Mouse (Mus musculus) layer of hippocampus, postnatal 10 days (tissue): Measurements from ENCODE around the gene Gm45753. TPM values are rescaled to one million over a fixed set of nuclear protein-coding genes. Genes with fewer than 3 reads are reported as not detected.
A peak's percentile ranks its signal among the peaks of the same experiment; 100 is the strongest.

ENCODE experiments used
- DNase-seq, 2 experiments: peaks; one replicate each; pipeline ENCODE4 v3.0.0; 2021; ENCODE audit warnings: low spot score in 2 of 2
- total RNA-seq, 2 experiments: library from RNA; stranded (reverse); gene quantifications; 2 replicates each; pipeline ENCODE4 v1.2.3; 2021

Gm45753 gene
- total RNA-seq, 2 experiments from 2014 or later: not detected

DNA sequence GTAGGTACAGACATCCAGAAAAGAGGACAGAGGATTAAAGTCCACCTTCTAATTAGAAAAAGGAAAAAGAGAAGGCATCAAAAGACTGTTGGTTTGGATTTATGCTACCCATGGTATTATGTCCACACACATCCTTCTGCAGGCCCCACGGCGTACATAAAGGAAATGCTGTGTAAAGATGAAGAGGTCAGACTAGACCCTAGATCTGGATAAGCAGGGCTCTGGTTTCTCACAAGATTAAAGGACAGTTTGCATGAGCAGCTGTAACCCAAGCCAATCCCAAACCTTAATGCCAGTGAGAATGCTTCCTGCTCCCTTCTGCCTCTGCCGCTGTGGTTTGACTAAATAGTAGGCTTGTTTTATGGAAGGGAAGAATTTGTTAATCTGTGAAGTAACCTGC, 30.8 kb downstream of the Gm45753 start:
- no peak for DNase-seq

DNA sequence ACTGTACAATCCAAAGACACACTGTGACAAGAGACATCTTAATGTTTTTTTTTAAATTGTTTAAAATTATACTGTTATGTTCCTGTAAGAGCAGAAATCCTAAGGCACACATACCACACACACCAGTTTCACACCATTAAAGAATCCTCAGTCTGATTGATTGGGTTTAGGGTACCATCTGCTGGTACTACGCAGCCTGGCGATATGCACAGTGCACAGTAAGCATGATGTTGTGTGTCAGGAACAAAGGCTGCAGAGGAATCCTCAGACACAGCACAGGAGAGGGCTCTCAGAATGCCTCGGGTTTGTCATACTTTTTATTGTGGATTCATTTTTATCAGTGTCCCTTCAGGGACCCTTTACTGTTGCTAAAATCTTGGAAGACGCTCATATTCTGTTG, 33.9 kb downstream of the Gm45753 start:
- no peak for DNase-seq

DNA sequence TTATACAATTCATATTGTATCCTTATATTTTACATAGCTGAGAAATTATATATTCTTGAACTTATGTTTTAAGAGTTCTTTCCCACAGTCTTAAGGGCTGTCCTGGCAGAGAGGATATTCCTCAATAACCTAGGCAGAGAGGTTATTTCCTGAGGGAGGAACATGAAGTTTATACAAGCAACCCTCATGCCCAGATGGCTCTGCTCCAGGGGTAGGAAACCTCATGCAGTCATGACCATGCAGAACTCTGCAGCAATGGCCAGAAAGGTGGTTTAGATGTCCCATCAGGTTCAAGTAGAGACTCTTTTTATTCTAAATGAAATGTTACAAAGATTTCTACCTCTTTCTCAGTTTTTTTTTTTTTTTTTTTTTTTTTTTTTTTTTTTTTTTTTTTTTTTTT, 39.2 kb downstream of the Gm45753 start:
- DNase-seq: no peak

DNA sequence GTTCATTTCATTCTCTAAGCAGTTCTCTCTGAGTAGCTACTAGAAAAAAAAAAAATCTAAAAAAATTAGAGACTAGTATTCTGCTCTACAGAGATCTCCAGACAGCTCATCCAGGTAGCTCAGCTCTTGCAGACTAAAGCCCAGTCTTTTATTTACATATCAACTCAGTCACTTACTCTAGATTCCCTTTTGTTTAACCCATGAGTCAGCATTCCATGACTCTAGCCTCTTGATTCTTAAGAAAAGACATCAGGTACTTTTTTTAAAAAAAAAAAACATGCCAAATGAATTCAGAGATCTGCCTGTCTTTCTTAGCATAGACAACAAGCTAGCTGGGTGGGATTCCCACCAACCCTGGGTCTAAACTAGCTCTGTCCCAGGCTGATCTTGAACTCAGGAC, 39.8 kb downstream of the Gm45753 start:
- no peak for DNase-seq

DNA sequence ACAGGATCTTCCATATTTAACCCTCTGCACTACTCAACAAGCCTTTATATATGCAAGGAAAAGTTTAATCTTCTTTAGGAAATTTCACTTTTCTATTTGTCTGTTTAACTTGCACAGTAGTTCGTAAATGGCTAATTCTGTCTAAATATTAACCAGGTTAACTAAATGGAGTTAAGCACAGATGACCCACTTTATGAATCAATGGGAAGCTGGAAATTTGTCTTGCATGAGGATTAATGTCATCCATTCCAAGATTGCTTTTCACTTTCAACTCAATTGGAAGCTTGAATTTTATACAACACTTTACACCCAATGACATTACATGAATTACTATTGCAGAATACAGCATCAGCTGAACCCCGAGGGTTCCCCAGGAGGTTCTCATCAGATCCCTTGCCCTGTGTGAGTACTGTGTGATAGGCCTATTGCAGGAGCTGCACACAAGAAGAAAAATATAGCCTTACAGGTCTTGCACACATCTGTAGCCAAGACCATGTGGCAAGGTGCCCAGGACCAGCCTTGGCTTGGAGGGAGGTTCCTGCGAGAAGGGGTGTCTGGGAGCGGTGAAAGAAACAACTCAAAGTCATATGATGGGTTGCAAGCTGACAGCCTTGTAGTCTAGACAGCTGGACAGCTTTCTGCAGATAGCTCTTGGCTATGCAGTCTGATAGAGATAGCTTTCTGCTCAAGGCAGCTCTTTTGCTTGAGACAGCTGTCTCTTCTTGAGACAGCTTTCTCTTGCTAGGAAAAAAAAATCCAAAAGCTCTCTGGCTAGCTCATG, 40.5 kb downstream of the Gm45753 start:
- no peak for DNase-seq

DNA sequence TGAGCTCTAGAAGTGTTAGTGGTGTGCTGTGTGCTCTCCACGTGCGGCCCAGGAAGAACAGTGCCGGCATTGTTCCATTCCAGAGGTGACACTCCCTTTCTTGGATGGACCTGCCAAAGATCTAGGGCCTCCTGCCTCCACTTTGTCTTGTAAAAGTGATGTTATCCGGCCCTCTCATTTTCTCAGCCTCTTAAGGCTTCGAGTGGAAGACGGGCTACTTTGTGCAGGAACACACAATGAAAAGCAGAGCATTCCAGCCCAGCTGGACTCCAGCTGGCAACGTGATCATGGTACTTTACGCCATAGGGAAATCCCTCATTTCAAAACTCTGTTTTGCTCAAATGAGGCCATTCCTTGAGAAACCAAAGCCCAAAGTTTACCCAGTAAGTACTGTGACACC, 41.3 kb downstream of the Gm45753 start:
- DNase-seq: no peak

DNA sequence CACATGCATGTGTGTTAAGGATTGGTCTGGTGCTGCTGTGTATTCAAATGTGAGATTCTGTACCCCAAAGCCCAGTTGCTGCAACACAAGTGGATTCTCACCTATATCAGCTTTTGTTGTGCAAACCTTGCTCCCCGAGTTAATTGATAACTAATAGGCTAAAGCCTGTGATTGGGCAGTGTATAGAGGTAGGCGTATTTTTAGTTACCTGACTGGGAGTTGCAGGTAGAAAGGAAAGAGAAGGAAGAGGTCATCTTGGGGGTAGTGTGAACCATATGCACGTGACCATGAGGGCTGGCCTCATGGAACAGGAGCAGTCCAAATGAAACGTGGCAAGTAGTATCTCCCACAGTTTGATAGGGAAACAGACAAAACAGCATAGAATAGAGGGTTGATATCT, 43.3 kb downstream of the Gm45753 start:
- DNase-seq: no peak

DNA sequence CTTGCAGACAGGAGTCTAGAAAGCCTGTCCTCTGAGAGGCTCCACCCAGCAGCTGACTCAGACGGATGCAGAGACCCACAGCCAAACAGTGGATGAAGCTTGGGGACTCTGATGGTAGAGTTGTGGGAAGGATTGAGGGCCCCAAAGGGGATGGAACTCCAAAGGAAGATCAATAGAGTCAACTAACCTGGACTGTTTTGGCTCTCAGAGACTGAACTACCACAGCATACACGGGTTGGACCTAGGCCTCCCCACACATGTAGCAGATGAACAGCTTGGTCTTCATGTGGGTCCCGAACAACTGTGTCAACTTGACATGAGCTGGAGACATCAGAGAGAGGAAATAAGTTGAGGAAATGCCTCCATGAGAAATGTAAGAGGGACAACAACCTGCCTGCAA, 45.4 kb downstream of the Gm45753 start:
- DNase-seq: no peak

DNA sequence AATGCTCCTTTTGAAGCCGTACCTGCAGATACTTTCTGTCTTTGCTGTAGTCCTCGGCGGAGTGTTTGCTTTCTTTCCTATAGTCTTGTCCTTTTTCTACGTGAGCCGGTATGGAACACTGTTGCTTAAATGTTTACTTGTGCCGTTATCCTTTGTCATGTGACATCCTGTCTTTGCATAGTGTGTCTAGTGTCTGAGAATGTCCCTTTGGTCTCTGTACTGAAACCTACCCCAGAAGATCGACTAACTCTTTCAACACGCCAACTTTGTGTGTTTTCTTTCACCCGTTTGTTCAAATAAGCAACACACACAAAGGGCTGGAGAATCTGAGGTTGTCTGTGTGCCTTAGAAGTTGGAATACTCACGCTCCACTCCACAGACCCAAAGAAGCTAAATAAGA, 46.3 kb downstream of the Gm45753 start, which contains the start of gene F11:
TSS of gene F11 (minus strand) at position 112 of the 400 bp plus-strand sequence.
- no peak for DNase-seq

DNA sequence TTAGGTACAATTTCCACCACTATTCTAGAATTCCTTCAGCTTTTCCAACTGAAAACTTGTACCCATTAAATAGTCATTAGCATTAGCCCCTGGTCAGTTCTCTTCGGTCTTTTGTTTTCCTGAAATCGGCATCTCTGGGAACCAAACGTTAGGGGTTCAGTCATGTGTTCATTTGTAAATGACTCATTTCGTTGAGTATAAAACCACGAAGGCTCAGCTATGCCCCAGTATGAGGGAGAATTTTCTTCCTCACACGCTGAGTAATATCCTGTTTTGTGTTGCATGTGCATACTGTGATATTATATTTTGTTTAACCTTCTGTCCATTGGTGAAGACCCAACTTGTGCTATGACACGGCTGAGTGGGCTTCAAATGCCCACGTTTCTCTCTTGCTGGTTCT, 49.8 kb downstream of the Gm45753 start:
- DNase-seq: no peak

DNA sequence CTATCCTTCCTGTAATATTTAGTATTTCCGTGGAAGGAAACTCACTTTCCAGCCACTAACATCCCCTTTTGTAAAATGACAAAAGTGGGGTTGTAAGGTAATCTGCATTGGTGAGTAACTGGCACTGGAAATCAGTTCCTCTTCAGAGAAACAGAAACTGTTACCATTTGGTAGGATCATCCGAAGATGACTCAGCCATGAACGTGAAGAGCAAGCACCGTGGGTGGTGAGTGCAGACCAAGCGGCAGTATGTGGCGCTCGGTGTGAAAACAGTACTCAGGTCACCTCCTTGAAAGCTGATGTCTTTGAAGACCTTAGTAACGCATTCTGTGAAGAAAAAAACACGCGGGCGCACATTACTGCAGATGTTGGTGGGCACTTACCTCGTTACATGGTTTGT, 53.2 kb downstream of the Gm45753 start:
- no peak for DNase-seq

DNA sequence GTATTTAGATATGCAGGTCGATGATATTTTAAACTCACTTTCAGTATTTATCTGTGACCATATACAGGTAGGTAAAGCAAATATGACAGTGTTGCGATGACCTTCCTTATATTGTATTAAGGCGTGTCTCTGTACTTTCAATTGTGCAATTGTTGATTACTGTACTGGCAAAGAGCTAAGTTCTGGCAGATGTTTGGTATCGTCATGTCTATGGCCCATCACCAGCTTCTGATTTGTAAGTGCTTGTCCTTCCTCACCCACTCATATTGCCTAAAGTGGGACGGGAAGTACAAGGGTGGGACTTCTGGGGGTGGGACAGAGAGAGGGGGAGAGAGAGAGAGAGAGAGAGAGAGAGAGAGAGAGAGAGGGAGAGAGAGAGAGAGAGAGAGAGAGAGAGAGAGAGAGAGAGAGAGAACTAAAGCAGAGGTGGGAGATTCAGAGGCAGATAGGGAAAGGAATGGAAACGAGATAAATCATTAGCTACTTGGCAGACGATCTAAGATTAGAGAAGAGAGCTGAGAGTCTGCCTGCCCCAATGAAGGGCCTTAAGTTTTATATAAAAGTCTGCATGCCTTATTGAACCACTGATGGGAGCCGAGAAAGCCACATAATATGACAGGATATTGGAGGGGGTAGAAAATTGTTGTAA, 53.9 kb downstream of the Gm45753 start:
- DNase-seq: no peak

DNA sequence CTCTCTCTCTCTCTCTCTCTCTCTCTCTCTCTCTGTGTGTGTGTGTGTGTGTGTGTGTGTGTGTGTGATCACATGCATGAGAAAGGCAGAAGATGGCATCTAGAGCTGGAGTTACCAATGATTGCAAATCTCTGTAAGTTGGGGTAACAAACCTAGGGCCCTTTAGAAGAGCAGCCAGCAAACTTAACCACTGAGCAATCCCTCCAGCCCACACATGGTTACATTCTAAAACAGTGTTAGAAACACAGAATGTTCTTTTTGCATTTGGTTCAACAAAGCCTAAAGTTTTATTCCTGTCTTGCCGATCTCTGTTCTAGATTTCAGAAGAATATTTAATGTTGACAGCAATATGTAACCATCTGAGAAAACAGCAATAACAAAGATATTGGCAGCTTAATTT, 54.7 kb downstream of the Gm45753 start:
- no peak for DNase-seq

DNA sequence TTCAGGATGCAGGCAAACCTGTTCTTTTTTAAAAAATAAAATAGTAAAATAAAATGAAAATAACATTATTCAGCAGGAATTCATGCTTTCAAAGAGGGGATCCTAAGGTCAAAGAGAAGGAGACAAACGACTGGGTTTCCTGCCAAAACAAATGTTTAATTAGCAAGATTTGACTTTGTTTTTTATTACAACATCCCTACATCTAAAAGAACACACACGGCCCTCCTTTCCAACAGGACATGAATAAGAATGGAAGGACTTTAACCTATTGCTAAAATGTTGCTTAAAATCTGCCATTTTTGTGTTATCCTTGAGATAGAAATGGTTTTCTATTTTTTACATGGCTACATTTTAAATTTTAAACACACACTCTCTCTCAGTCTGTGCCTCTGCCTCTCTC, 55.2 kb downstream of the Gm45753 start:
- no peak for DNase-seq

DNA sequence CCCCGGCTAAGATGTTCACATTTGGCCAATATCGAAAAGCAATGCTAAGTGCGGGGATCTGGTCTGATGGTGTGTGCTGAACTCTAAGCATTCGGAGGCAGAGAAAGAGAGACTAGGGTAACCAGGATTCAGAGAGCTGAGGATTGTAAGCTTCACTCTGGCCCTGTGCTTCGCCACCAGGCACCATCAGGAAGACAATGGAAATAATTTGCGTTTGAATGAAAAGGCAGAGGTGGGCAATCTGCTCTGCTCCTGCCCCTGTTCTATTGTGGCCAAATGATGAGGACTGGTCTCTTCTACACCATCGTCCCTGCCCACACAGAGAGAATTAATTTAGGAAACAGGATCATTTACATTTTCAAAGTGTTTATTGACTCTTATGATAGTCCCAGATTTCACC, 62.0 kb downstream of the Gm45753 start:
- DNase-seq: no peak

DNA sequence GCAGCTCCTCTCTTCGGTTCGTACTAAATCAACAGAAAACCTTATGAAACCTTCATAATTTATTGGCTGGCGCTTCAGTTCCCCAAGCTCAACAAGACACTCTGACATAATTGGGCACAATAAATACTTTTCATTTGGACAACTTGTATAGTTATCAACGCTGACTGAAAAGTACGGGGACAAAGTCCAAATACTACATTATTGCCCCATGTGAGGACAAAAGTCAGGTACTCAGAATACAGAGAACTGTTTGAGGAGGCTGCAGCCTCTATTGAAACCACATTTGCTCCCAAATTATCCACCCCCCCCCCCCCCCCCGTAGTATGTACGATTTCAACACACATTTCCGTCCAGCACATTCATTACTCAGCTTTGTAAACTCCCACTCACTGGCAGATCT, 68.9 kb downstream of the Gm45753 start:
- DNase-seq: no peak

DNA sequence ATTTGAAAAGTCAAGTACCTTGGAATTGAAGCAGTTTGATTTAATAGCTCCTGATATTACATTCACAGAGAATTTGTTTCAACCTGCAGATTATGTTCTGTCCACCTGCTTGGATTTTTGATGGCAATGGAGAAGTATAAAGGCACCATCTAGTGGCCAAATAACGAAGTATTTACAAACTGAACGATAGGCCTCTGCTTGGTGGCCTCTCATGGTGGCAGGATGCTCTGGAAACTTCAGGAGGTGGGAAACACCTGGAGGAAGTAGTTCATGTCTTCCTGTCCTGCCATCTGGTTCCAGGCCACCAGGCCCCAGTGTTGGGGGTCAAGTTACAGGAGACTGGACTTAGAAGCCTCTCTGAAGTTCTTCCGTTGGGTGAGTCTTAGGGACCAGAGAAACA, 70.0 kb downstream of the Gm45753 start:
- peak; percentile 12 to 41 for DNase-seq

DNA sequence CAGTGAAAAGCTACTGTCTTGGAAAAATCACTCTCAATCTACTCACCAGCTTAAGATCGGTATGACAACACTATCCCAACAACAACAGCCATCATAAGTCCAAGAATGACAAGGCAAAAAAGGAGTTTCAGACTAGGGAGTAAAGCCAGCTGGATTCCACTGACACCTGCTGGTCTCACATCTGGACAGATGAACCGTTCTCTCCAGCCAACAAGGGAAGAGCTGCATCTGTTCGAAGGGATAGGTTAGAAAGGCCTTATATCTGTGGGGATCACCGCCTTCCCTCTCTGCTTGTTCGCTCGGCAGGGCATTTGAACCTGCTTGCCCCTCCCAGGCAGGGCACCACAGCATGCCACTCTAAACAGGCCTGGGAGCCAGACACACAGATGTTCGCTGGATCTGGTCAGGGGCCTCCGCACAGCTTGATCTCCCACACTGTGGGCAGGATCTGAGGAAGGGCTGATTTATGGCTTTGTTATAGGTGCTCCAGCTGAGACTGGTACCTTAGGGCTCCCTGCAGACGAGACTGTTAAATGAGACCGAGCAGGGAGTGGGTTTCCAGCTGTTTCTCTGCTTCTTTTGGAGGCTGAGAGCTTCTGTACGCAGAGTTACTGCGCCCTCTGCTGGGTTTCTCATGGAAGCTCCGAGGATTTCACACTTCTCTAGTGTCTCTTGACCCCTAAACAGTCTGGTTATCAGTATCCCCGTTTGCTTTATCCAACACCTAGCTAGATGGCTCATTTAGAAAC, 71.9 kb downstream of the Gm45753 start:
- DNase-seq: peak; percentile 71 to 74

DNA sequence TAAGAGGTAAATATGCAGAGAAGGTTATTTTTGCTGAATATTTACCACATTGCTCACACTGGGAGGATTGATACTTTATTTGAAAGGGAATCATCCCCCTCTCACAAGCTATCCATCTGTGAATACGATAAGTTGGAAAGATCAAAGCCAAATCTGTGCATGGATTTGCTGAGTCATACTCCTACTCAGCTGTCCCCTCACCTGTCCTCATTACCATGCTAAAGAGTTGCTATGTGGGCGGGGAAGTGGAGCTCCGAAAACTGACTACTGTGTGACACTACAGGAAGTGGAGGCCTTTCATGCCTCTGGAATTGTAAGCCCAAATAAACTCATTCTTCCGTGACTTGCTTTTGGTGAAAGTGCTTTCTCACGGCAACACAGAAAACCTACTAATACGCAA, 73.0 kb downstream of the Gm45753 start:
- no peak for DNase-seq

DNA sequence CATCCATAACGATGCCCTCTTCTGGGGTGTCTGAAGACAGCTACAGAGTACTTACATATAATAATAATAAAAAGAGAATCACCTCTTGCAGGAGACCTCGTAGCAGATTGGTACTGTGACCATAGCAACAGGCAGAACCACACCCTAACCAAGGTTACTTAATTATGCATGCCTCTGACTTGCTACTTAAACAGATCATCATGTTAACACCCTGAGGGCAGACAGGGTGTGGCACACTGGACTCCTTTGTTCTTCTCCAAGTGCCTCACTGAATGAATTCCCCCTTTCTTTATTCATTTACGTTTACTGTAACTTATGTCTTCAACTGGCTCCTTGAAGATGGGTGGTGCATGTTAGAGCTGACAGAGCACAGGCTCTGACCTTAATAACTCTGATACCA, 75.0 kb downstream of the Gm45753 start:
- no peak for DNase-seq
